Mouse (Mus musculus): Measurements from ENCODE around the gene Eif2ak2.

DNA sequence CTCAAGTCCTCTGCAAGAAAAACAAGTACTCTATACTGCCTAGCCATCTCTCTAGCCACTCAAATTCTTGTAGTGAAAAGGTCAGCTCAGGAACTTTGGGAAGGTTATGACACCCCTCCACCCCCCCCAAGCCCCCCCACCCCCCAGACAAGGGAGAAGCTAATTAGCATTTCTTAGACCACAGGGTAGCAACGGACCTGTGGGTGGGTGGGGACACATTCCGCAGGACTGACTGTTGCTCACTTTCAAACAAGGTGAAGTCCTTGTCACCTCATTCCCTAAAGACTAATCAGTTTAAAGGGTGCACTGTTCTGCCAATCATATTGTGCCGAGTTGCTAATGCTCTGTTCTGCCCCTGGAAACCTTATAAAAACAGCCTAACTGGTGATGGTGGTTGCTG is 31.5 kb upstream of the Eif2ak2 start:
- no peak for TF ChIP-seq GATA1 (IDR thresholded peaks at IDR 0.05; ENCODE audit: borderline replicate concordance, low read length)
- no peak for TF ChIP-seq FLI1 (IDR thresholded peaks at IDR 0.05; ENCODE audit: low read length)

All from megakaryocyte, embryonic 14.5 days (primary cell).